Mouse (Mus musculus): ENCODE measurements around the gene Itsn1.

Itsn1 gene

DNA sequence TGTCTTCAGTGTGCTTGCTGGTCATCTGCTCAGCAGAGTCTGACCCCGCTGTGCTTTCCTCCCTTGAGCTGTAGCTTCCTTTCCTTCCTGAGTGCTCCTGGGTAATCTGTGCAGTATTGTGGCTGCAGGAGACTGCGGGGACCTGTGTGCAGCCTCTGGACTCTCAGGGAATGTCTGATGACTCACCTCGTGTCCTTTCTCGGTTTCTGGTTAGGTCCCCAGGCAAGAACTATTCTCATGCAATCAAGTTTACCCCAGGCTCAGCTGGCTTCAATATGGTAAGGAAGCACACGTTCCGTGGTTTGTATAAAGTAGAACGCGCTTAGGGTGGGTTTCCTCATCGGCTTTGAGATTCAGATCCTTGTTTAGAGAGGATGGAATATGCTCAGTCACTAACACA lies 82.8 kb downstream of the Itsn1 start:
- no peak for DNase-seq (ENCODE audit: low read depth, low spot score)

DNA sequence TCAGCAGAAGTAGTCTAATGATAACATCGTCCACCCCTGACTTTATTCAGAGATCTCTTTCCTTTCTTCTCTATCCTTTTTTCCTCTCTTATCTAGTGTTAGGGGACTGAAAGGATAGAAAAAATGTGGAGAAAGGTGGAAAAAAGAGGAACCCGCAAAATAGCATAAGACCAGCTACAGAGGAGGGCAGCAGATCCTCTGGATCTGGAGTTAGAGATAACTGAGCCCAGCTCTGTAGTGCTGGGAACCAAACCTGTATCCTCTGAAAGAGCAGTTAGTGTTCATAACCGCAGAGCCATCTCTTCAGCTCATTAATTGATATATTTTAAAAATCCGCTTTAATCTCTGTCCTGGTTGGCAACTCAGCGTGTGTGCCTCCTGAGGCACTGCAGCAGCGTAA lies 84.5 kb downstream of the Itsn1 start:
- DNase-seq (ENCODE audit: low read depth, low spot score): no peak

DNA sequence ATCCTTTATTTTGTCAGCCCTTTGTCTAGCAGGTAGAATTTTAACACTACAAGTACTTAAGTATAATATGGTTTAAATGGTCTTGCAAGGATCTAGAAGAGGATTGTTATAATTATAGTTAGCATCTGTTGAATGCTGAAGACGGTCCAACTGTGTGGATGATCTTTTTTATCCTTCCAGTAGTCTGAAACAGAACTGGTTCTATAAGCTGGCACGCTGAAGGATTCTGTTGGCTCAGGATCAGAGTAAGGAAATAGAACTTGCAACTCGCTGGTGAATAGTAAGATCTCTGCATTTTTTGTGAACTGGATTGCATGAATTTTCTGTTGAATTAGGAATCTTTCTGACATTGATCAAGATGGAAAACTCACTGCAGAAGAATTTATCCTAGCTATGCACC lies 86.0 kb downstream of the Itsn1 start:
- no peak for DNase-seq (ENCODE audit: low read depth, low spot score)

DNA sequence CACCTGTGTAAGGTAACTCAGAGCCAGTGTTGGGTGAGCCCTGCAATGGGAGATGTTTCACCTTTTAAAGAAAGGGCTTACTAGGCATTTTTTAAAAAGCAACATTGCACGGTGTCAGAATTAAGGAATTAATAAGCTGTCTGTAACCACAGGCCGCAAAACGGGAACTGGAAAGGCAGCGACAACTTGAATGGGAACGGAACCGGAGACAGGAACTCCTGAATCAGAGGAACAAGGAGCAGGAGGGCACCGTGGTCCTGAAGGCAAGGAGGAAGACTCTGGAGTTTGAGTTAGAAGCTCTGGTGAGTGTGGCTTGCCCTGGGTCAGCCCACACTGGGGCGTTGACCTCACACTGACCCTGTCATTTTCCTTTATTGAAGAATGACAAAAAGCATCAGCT lies 91.2 kb downstream of the Itsn1 start:
- DNase-seq (ENCODE audit: low read depth, low spot score): no peak

DNA sequence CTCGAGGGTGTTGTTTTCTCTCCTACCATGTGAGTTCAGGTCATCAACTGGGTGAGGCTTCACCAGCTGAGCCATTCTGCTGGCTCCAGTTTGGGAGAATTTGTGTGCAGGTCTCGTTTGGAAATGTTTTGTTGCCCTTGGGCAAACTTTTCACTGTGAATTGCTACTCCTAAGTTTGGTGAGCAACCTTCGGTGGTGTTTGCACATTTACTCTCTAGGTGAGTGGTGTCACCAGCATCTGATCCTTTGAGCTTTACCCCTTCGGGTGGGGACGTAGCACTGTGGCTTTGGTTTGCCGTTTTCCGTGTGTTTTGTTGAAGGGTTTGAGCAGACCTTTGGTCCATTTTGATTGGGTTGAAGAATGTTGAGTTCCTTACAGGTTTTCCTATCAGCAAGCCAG lies 93.2 kb downstream of the Itsn1 start:
- DNase-seq (ENCODE audit: low read depth, low spot score): no peak

DNA sequence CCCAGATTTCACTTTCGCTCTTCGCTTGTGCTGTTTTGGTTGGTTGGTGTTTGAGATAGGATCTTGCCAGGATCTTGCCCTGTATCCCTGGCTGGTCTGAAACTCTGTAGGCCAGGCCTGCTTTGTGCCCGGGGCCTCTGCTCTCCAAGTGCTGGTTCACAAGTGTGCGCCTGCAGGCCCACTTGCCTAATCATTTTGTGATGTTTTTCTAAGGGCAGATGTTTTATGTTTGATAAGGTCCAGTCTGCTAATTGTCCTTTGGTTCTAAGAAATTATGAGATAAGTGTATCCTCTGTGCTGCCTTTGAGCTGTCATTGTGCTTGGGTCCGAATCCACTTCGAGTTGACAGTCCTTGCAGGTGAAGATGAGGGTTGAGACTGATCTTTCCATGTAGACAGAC lies 93.7 kb downstream of the Itsn1 start:
- no peak for DNase-seq (ENCODE audit: low read depth, low spot score)

DNA sequence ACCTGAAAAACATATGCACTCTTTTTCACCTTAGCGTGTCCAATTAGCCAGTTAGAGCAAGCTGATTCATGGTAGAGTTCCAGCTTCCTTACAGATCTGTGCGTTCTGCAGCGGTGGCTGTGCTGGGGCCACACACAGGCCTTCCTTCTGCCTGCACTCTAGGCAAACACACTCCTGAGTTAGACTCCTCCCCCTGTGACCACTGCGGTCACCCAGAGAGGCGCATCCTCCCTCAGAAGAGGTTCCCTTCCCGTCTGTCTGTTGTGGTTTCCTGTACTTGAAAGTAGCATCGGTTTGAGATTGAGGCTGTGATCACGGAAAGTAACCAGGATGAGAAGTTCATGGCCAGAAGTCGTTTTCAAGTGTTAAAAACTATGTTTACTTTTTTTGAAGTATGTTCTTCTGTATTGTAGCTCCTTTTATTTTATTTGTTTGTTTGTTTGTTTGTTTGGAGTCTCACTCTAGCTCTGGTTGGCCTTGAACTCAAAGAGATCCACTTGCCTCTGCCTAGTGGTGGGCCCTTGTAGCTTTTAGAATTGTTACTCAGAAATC lies 96.8 kb downstream of the Itsn1 start:
- no peak for DNase-seq (ENCODE audit: low read depth, low spot score)

DNA sequence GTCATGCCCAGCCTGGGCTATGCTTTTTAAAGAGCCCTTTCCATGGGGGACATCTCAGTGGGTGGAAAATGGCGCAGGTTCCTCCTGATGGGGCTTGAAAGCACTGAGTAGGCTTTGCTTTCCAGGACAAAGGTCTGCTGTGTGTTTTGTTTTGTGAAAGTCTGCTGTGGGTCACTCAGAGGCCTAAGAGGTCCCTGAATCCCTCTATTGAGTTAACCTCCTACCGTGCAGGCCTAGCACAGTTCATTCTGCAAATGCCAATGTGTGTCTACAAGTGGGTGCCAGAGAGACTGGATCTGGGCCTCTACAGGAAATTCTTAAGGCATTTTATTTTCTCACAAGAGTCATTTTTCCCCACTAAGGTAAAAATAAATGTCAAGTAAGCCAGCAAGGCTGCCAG lies 97.8 kb downstream of the Itsn1 start:
- DNase-seq (ENCODE audit: low read depth, low spot score): no peak

DNA sequence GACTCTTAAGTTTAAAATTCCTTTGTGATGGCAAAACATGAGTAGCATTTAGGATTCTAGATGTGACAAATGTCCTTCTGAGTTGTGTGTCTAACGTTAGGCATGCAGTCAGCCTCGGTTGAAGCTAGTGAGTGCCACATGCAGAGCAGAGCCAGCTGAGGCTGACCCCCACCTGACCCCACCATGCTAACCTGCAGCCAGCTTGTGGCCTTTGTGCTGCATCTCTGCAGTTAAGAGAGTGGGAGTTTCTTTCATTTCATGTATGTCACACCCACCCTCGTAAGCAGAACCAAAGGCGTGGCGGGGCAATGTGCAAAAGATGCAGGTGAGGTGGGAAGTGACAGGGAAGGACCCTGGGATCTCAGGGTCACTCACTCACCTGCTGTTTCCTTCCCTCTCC lies 98.4 kb downstream of the Itsn1 start:
- no peak for DNase-seq (ENCODE audit: low read depth, low spot score)

DNA sequence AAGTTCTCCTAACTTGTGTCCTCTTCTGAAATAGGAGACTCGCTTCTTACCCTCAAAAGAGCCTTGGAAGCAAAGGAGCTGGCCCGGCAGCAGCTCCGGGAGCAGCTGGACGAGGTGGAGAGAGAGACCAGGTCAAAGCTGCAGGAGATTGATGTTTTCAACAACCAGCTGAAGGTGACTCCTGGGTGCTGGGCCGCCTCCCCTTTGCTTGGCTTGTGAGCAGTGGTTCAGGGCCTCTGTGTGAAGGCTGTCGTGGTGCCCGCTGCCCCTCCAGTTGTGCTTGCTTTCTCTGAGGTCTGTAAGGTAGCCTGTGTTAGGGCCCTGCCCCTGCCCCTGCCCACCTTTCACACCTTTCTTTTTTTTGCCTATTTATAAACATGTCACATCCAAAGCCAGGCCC lies 99.1 kb downstream of the Itsn1 start:
- no peak for DNase-seq (ENCODE audit: low read depth, low spot score)

DNA sequence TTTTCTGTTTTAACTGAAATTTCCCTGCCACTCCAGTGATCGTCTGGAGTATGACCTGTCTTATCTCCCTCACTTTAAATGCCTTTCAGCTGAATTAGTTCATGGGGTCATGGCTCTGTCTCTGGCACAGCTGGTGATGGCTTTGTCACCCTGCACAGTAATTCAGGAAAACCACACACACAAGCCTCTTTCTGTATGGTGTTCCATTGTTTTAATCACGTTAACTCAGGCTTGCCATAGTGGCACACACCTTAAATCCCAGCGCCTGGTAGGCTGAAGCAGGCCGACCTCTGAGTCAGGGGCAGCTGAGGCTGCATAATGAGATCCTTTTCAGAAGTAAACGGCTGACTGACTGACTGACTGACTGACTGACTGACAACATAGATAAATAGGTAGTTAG lies 99.5 kb downstream of the Itsn1 start:
- no peak for DNase-seq (ENCODE audit: low read depth, low spot score)

DNA sequence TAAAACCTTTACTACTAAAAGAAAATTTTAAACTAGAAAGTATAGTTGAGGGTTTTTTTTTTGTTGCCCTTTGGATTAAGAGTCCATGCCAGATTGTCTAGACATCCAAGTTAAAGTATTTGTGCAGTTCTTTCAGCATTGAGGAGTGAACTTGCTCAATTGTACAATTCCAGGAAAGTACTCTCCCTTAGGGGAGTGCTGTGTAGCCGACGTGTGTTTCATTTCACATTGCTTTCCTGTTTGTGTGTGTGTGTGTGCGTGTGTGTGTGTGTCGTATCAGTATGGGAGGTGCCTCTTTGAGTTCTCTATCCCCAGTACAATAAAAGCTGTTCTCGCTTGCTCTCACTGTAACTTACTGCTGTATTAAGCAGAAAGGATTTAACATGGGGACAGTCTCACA lies 100.0 kb downstream of the Itsn1 start:
- DNase-seq (ENCODE audit: low read depth, low spot score): no peak

DNA sequence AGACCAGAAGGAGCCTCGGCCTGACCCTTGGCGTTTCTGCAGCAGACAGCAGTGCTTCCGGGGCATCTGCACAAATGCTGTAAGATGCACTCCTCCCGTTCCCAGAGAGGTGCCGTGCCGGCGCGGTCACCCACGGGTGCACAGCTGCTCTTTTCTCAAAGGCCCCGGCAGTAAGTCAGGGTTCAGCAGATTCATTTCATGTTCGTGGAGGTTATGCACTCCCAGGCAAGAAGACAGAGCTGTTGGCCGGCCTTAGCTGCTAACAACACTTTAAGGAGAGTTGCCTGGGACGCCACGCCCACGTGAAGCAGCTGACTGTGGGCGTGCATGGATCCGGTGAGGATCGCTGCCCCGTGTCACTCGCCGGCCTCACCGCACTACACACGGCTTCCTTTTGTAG lies 101.2 kb downstream of the Itsn1 start:
- no peak for DNase-seq (ENCODE audit: low read depth, low spot score)

DNA sequence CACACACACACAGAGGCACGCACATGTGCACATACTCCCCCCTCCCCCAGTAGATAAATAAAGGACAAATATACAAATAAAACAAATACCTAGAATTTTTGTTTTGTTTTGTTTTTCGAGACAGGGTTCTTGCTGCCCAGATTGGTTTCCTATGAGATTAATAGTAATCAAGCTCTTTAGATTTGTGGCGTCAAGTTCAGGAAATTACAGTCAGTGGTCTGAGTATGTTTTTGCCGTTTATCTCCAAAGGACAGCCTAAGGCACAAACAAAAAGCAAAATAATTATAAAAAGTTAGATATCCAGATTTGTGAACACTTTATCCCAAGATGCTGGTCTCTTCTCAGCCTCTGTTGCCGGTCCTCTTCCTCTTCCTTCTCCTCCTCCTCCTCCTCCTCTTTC lies 104.0 kb downstream of the Itsn1 start:
- no peak for DNase-seq (ENCODE audit: low read depth, low spot score)

DNA sequence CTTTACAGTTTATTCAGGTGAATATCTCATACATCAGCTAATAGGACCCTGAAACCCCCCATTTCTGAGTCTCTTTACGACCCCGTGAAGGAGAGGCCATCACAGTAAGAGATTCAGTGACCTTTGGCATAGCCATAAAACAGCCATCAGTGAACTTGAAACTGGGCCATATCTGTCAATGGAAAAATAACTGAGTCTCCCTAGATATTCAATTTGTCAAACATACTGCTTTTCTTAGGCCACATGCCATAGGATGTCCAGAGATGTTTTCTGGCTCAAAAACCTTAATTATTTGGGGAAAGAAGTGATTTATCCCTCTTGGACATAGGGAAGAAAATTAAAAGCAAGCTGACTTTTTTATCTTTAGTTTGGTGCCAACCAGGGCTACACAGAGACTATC lies 104.5 kb downstream of the Itsn1 start:
- DNase-seq (ENCODE audit: low read depth, low spot score): no peak

DNA sequence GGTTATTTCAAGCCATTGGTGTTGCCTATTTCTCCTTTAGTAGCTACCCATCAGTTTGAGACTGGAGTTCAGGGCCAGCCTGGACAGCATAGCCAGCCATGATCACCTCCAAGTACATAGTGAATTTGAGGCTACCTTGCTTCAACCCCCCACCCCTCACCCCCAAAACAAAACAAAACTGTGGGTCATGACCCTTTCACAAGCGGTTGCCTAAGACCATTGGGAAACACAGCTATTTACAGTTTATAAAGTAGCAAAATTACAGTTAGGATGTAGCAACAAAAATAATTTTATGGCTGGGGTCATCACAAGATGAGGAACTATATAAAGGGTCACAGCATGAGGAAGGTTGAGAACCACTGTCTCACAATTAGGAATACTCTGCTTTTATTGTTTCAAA lies 104.9 kb downstream of the Itsn1 start:
- no peak for DNase-seq (ENCODE audit: low read depth, low spot score)

DNA sequence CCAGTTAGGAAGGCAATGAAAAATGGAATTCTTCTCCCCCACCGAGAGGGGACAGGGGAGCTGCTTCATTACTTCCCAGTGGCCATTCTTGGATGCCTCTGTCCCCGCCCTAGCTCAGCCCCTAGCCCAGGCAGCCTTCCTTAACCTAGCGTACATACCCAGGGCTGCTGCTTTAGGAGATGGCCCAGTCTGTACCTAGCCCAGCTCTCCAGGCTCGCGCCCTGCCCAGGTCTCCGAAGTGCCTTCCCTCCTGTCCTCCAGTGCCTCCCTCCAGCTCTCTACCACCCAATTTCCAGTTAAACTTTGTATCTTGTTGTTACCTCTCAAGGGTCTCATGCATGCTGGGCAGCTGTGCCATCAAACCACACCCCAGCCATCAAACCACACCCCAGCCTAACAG lies 106.7 kb downstream of the Itsn1 start:
- DNase-seq (ENCODE audit: low read depth, low spot score): no peak

DNA sequence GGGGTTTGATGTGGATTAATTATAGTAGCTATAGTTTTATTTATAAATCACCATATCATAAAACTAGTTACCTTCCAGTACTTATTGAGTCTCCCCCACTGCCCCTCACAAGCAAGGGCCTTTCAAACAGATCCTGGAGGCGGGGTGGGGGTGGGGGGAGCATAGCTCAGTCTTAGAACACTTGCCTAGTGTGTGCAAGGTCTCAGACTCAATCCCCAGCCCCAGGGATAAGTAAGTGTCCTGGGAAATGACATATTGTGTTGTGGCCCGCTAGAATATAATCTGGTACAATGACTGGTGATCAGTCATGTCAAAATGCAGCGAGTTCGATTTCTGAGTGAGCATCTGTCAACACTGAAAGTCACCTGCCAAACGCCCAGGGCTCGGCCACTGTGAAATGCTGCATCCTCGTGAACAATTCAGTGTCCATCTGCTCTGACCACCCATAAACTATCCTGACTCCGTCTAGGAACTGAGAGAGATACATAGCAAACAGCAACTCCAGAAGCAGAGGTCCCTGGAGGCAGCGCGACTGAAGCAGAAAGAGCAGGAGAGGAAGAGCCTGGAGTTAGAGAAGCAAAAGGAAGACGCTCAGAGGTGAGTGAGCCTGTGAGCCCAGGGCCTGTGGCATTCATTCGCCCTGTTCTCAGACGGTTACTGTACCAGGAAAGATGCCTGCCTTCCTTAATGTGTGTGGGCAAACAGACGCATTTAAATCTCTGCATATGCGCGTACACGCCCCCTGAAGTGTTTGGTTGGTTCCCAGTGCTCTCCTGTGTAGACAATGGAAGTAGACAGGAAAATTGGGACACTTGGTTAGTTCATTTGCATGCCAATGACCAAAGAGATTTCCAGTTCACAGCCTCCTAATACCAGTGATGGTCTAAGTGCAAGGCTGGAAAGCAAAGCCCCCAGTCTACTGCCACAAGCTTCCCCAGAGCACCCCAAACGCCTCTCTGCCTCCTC lies 107.8 kb downstream of the Itsn1 start:
- DNase-seq (ENCODE audit: low read depth, low spot score): no peak

DNA sequence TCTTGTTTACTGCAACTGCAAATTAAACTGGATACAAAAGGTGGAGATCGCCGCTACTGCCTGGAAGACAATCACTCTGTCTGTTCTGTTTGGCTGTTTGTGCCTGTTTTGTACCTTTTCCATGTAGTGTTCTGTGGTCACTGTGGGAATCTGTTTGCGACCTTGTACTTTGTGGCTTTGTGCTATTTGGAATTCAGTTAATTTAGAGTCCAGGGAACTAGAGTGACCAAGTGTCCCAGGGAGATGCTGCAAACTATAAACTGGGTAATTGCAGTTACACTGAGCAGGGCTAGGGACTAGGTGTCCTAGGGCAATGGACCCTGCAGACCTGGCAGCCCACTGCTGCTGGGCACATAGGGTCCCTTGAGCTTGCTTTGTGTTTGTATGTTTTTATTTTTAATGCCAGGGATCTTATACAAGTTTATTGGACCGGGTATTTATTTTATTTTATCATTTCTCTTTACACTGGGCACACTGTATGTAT lies 108.5 kb downstream of the Itsn1 start:
- DNase-seq (ENCODE audit: low read depth, low spot score): no peak

DNA sequence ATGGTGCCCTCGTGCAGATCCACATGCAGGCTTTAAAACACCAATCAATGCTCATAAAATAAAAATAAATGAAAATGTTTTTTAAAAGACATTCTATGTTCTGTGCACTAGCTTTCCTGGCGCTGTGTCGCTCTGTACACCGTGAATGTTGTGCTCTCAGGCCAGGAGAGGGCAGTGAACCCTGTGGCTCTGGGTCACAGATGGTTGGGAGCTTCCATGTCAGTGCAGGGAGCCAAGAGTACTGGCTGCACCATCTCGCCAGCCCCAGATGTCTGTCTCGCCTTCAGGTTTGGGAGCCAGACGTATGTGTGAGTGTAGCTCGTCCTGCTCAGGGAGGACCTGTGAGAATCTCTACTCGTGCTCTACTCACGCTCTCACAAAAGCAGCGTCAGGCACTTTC lies 109.7 kb downstream of the Itsn1 start:
- no peak for DNase-seq (ENCODE audit: low read depth, low spot score)

DNA sequence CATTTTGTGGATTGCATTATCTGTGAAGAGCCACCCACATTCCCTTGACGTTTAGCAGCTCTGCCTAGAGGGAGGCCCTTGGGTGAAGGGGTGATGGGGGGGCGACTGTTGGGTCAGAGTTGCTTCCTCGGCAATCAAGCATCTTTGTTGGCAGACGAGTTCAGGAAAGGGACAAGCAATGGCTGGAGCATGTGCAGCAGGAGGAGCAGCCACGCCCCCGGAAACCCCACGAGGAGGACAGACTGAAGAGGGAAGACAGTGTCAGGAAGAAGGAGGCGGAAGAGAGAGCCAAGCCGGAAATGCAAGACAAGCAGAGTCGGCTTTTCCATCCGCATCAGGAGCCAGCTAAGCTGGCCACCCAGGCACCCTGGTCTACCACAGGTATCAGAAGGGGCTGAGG lies 110.4 kb downstream of the Itsn1 start:
- DNase-seq (ENCODE audit: low read depth, low spot score): no peak

DNA sequence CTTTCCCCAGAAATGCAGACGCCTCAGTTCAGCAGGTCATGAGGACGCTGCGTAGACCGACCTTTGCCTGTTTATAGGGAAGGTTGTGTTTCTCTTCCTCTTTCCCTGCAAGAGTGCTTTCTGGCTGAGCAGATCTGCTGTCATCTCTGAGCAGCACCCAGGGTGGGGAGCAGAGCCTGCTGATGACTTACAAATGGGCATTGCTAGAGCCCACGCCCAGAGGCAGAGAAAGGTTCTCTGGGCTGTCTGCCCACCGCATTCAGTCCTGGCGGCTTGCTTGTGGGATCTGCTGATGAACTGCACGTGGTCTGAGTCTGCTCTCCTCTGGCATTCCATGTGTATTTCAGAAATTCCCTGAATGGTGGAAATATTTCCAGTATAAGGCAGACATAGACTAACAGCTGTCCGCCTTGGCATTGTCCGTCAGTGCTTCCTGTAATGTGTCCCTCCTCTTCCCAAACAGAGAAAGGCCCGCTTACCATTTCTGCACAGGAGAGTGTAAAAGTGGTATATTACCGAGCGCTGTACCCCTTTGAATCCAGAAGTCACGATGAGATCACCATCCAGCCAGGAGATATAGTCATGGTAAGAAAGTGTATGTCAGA lies 112.0 kb downstream of the Itsn1 start:
- DNase-seq (ENCODE audit: low read depth, low spot score): no peak

Data from c-Kit-negative CD71-positive TER-119-positive erythroid progenitor cells, embryonic 14.5 days (primary cell).